Mouse (Mus musculus): ENCODE measurements at regions not wholly inside any gene's neighbourhood (a gene's known extent, or its start where the extent isn't known, plus 50 kb on each side); places are given as distances from the start of the nearest gene placed in this dataset. TPM values are rescaled to one million over a fixed set of nuclear protein-coding genes. Genes with fewer than 3 reads are reported as not detected.
"Not testable (repeated sequence)": the region's sequence is repeated elsewhere in the genome, so short reads cannot be mapped to it uniquely, and the experiment has no call there.

- H3K4me1 ChIP-seq (ENCODE audit: control insufficient read depth, insufficient read depth, low read length); H3K36me3 ChIP-seq (ENCODE audit: control insufficient read depth, insufficient read depth, low read length); H3K27ac ChIP-seq (ENCODE audit: low read length); H3K4me3 ChIP-seq (ENCODE audit: low read depth, low read length); ATAC-seq; H3K9ac ChIP-seq (ENCODE audit: low read depth, low read length); H3K4me2 ChIP-seq (ENCODE audit: low read length); H3K9me3 ChIP-seq (replicated peaks; ENCODE audit: control insufficient read depth, low read length, poor library complexity, severe bottlenecking); H3K27me3 ChIP-seq (ENCODE audit: control insufficient read depth, insufficient read depth, low read depth, low read length): not testable (repeated sequence)
- 89% methylated on average over 9 of the region's 9 CpGs for whole genome bisulfite sequencing
Observed at GRCm38 (mm10) chr13:62078893-62079292, 50.8 kb upstream of the Zfp808 start.

Small RNA genes in the stretch of these regions (microRNA-seq; reads per million reads assigned to microRNA genes)
- not detected for gene Gm25649
